Mouse (Mus musculus) layer of hippocampus, postnatal 10 days (tissue): ENCODE data around the gene Kcnma1. TPM values are rescaled to one million over a fixed set of nuclear protein-coding genes. Genes with fewer than 3 reads are reported as not detected.
A peak's percentile ranks its signal among the peaks of the same experiment; 100 is the strongest.

ENCODE experiments used
- DNase-seq, 2 experiments: peaks; one replicate each; pipeline ENCODE4 v3.0.0; 2021; ENCODE audit warnings: low spot score in 2 of 2
- total RNA-seq, 2 experiments: library from RNA; stranded (reverse); gene quantifications; 2 replicates each; pipeline ENCODE4 v1.2.3; 2021

Kcnma1 gene
- total RNA-seq, 2 experiments from 2014 or later, result 119 to 120 TPM

DNA sequence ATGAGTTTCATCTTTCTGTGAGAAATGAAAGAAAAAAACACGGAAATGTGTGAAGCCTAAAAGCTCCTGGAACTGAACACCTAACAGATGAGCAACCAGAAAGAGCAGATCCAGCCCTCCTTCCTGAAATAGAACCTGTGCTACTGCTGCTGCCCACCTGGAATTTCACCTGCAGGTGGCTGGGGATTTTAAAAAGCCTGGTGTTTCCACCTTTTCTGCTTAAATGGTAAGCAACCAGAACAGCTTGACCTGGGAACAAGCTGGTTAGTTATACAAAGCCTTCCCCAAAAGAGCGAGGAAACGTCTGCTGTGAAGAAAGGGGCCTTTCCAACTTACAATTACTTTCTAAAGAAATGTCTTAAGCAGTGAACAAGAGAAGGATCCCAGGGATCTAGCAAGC, 404.2 kb downstream of the Kcnma1 start:
- no peak for DNase-seq

DNA sequence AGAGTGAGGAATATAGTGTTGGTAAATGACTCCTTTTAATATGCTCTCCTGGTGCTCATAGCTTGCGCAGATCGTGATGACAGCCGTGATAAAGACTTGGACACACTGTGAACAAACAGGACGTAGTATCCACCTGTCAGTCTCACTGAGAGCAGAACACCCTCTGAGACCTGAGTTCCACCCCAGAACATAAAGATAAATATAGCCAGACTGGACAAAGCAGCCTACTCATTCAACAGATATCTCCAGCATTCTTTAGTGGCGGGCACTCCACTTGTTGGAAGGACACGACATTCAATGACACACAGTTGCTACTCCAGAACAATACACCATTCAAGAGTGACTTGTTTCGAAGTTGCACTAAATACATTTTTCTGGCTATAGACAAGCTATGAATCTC, 408.6 kb downstream of the Kcnma1 start:
- DNase-seq, result no peak

DNA sequence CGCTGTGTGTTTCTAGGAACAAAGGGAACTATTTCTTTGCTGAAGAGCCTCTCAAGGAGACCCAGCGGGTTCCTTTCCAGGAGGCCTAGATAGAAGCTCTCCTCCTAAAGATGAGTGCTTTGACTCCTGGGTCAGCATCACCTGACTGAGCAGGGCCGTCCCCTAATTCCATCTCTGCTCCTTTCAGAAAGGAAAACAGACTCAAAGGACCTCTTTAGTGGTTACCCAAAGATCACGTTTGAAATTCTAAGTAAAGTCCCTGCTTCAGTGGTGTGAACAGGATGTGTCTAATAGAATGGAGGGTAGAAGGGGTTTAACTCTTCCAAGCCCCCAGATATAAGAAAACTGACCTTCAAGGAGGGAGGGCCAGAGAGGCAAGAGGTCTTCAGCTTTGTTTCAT, 411.4 kb downstream of the Kcnma1 start:
- DNase-seq, result no peak

DNA sequence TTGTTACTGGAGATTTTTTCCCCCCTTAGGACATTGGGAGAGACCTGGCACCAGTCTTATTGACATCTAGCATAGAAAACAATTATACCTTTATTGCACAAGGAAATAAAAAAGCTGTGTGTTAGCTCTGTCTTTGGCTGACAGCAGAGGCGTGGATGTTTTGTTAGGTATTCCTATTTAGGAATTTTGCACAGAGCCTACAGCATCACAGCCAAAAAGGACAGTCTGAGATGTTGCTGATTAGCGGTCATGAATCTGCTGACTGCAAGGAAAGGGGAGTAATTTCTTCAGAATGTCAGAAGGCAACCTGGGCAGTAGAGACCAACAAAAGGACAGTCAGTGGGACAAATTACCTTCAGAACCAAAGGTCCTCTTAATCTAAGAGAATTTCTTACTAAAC, 412.2 kb downstream of the Kcnma1 start:
- no peak for DNase-seq

DNA sequence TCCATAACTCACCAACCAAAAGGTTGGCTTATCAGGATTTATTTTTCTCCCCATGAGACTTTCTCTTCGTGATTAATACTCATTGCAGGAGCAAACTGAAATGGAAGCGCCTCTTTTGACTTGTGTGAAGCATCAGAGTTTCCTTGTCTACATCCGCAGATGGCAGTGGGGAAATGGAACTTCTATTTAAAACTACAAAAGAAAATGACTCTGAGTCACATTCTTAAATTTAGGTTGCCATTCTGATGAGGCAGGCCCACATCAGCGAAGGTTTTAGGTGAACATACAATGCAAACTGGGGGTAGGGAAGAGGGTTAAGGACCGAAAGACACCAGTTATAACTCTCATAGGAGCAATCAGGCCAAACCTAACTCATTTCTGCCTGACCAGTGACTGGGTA, 419.7 kb downstream of the Kcnma1 start:
- no peak for DNase-seq

DNA sequence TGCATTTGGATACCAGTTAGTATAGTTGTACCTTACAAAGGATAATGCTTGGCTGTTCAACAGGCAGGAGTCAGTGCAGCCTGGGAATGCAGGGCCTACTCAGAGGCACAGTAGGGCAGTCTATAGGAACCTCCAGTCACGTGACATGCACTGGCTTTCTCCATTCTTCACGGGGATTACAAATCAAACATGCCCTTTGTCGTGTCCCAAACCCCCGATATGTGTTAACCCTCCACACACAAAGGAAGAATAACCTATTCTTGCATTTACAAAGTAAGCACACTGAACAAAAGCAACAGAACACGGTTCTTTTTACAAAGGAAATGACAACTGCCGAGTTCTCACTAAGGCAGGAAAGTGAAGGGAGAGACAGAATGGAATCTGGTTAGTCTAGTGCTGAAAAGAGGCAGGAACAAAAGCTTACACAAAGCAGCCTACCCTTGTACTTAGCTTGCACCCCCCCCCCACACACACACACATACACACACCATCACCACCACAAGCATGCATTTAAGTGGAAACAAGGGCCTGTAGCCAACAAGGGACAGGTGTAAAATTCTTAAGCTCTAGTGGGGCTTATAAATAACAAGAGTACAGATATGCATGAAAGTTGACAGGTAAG, 421.4 kb downstream of the Kcnma1 start:
- no peak for DNase-seq

DNA sequence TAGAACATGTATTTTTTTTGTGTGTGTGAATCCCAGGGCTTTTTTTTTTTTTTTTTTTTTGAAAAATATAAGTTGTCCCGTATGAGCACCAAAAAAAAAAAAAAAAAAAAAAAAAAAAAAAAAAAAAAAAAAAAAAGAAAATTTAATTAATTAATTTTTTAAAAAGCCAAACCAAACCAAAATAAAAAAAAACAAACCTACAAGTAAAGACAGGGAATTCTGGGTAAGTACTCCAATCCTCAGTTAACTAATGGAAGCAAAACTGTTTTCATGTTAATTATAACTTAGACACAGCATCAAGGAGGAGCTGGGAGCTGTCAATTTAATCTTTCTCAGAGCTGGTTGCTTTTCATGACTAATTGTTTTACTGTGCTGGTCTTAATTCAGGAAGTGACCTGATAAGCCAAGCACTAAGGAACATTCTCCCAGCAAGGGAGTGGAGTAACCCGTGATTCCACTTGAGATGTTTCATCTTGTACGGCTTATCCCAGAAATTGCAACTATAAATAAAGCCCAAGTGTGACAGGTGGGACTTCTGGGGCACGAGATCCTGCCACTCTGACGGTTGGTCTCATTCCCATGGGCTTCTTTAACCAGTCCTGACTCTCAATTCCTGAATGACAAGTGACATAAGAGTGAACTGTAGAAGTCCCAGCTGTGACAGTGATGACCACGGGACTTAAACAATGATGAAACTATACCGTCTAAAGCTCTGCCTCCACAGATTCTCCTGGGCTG, 424.4 kb downstream of the Kcnma1 start:
- DNase-seq, result no peak

DNA sequence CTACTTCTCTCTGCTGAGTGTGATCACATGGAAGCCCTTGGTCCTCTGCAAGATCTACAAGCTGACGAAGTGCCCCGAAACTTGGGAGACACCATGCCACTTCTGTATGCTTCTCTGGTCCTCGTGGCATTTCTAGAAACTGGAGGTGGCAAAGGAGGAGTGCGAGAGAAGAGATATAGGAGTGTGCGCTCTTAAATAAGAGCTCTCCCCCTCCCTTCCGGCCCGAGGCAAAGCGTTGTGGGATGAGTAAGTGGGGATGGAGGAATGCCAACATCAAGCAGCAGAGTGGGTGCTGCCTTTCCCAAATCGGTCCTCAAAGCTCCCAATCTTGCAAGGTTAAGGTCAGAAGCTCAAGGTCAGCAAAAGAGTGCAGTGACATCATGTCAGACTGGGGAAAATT, 426.8 kb downstream of the Kcnma1 start:
- DNase-seq, result no peak

DNA sequence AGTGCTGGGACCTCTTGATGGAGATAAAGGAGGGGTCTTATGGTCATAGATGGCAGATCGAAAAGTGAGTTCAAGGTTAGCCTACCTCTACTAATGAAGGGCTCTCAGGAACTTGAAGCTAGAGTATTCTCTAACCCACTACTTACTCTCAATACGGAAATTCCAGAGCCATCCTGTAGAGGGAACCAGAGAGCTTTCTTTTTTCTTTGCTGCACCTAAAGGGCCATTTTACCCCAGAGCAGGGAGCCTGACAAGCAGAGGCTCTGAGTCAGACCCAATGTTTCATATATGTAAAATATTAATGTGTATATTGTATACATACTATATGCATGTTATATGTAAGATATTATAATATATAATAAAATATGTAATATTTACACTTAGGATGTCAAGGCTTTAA, 431.1 kb downstream of the Kcnma1 start:
- peak; percentile 60 to 75 for DNase-seq

DNA sequence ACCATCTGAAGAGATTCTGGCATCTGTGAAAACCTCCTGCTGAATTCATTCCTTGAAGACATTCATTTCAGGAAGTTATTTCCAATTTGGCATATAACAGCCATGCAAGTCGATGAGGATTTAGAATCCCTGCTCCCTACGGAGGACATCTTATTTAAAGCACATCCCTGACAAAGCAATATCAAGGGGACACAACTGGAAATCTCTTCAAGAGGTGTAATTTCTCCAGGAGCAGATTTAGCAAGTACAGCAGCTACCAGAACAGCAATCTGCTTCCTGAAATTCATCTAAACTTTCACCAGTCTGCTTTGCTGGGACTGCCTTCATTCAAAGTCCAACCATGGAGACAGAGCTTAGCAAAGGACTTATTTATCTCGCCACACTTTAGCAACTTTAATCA, 433.0 kb downstream of the Kcnma1 start:
- DNase-seq, result no peak

DNA sequence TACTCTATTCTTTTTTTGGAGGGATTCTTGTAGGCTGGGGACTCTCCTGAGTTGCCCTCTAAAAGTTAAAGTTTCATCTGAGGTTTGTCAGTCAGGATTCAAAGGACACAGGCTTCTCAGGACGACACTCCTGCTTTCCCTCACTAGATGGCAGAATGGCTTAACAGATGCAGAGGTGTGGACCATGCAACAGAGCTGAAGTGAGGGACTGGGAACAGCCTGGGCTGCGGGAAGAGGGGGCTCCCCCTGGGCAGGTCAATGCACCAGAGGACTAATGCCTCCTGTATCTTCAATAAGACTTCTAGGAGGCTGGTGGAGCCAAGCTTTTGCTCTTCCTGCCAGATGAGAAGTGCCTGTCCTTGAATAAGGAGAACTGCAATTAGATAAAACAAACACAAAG, 438.3 kb downstream of the Kcnma1 start:
- peak; percentile 28 to 51 for DNase-seq

DNA sequence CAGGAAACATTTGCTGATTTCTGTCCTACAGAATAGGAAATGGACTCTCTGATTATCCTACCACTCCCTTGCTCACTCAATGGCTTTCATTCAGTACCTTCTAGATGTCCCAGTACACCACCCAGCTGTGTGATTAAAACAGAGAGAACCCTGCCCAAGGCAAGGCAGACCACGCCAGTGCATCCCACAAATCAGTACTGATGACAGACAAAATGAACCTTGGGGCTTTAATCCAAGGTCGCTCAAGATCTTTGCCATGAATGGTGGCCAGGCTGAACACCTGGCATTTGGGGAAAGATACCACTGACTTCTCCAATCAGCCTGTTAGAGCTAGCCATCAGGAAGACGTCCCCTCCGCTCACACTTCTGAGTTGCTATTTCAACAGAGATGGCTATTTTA, 440.2 kb downstream of the Kcnma1 start:
- no peak for DNase-seq

DNA sequence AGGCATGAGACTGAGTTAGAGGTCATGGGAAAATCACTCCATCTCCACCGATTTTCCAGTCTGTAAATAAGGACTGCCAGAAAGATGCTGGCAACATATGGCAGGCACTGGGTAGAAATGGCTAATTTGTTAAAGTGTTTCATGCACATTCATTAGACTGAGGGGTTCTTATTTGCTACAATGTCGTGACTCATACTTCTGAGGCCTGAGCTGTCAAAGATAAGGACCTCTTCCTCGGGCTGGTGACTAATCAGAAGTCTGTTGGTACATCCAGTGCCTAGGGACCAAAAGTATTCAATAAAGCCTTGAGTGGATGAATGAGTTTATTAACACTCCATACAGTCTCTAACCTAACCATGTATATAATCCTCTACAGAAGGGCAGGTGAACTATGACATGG, 440.9 kb downstream of the Kcnma1 start:
- no peak for DNase-seq

DNA sequence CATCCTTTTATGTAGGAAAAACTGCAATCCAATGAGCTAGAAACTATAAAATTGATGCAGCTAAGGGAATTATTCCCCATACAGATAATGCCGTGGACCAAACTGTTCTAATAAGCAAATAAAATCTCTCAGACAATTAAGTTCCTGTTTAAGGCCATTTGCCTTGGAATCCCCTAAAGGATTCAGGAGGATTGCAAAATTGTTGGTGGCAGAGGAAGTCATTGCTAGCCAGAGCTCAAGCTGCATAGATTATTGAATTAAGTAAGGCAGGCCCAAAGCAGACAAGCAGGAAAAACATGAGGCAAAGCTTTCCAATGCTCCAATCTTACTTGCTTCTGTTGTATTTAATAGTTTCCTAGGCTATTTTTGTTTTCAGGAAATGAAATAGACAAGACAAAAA, 441.5 kb downstream of the Kcnma1 start:
- DNase-seq, result no peak

DNA sequence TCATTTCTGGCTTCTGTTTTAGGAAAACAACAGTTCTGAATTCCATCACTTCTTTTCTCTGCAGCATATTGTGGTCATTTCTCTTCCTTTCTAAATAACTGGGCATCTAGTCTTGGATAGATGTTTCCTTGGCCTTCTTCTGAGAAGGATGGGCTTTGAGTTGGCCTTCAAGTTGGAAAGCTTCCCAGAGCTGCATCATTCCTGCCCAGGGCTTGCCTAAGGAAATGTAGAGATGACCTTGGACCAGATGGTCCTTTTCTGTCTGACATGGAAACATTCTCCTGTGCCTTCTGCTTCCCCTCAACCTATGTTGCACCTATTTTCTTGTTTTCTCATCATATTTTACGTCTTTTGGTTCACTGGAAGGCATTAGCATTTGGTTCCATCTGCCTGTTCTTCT, 444.0 kb downstream of the Kcnma1 start:
- no peak for DNase-seq

DNA sequence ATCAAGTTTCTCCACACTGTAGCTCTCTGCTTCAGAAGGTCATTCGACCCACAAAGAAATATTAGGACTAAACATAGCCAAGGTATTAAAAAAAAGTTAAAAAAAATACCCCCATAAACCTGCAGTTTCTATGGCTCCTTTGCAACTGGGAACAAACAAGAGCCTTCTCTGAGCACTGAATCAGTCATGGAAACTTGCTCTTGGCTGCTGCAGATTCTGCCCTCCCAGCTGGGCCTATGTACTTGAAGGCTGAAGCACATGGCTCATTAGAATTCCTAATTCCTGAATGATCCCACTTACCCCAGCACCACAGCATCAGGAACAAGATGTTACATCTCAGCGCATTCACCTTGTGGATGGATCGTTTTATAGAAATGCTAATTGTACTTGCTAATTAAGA, 448.4 kb downstream of the Kcnma1 start:
- DNase-seq, result no peak

DNA sequence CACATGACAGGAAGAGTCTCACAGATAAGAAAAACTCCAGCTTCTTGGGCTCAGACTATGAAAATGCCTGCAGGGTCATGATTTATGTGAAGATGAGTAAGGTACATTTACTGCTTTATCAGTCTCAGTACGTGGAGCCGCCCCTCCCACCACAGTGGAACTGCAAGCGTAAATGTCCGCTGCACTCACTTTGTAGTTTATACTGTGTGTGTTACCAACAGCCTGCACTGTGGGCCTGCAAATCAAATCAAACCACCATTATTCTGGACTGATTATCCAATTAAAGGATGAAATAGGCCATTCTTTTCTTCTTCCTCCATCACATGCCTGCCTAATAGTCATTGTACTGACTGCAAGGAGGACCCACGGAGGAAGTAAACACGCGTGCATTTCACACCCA, 449.8 kb downstream of the Kcnma1 start:
- no peak for DNase-seq

DNA sequence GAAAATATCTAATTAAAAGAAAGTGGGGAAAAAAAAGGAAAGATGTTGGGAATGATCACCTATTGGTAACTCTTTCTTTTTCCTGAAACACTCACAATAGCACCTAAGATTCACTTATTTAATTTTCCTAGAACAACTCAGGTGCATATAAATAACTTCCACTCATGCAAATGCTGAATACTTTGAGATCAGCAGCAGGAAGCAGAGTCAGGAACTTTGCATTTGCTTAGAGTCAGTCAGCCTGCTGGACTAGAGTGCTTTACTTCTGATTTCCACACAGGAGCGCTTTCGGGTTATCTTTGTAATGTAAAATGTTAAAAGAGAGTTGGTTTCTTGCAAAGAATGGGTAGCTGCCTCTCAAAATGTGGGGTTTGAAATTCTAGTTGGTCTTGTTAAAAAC, 451.1 kb downstream of the Kcnma1 start:
- DNase-seq, result no peak

DNA sequence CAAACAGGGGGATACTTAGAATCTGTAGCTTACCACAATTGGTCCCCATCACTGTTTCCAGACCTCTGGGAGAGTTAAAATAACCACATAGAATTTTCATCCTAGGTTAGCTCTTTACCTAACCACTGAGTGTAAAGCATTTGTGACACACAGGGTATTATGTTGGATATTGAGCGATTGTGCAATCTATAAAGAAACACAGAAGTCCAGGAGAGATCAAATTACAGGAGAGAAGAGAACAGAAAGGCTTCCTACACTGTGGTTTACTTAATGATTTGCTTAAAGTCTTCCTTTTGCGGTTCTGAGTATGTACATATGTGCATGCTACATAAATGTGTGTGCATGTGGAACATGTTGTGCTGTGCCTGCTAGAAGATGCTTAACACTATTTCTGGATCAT, 458.6 kb downstream of the Kcnma1 start:
- no peak for DNase-seq

DNA sequence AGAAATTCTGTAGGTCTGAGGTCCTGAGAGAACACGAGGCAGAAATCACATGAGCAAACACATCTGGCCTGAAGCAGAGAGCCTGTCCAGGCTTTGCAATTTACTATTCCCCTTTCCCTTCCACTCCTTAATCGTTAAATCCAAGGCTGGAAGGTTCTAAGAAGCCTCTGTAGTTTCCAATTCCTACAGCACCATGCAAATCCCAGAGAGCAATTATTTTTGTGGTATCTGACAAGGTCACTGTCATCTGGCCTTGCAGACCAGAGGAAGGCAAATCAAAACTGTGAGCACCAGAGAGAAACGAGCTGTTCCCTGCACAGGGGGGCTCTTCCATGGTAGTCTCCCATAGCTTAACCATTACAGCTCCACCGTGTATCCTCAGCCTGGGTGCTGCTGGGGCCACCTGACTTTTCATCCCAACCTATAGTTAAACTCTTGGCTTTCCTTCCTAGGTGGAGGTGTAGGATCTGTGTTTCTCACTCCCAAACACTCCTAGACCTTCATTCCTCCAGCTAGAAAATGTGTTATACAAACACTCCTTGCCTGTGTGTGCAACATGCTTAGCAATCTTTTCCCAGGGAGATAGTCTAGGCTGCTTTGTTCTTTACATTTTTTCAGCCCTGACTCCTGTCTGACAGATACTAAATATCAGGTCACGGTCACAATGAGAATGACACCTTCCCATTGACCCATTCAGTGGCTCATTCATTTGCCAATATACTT, 461.9 kb downstream of the Kcnma1 start:
- no peak for DNase-seq

DNA sequence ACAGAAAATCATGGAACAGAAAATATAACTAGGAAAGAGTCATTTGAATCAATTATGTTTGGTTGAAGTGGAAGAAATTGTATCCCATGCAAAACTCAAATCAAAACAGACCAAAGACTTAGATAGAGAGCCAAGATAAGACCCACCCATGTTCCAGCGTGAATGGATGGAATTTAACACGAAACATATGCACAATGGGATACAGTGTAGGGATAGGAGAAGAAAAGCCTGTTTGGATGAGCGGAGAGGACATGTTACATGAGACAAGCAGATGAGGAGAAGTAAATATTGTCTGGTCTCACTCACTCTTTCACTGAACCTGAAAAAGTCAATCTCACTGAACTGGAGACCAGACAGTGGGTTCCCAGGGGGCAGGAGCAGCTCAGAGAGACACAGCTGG, 463.8 kb downstream of the Kcnma1 start:
- DNase-seq, result no peak

DNA sequence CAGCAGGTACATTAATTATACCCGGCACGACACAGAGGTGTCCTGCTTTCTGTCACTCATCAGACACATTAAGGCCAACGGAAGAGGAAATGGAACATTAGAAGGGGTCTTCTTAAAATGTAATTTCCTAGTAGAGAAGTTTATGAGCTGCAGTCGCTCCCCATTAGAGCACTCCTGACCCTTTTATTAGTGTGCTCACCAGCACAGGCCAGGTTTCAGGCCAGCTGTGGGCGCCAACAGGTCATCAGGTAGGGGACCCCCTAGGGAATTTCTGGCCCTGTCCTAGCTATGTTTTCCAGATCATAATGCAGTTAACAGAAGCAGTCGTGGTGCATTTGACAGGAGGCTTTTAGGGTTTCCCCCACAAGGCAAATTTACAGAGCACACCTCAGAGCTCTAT, 472.2 kb downstream of the Kcnma1 start:
- DNase-seq, result no peak

DNA sequence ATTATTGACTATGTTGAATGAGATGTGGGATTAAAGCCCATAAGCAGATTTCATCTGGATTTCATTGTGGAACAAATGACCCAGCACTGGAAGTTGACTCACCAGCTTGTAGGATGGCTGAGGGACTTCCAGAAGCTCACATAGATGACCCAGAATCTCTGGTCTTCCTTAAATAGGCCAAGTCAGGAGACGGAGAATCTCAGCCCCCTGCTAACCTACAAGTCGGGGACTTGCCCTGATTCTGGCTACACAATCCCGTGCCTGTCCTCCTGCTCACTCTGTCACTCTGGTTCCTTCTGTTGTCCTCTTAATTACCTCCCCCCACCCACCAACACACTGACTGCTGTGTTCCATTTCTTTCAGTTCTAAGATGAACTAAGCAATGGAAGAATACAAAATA, 474.7 kb downstream of the Kcnma1 start:
- DNase-seq, result no peak
